Mouse (Mus musculus) spleen, postnatal 14 days (tissue): ENCODE measurements around the gene Pimreg.

Source experiments
- DNase-seq, 2 experiments: peaks; one replicate each; pipeline ENCODE4 v3.0.0; 2021 to 2022; ENCODE audit warnings: low spot score in 2 of 2

The Pimreg gene

GRCm38 (mm10) chr11:72029143-72029542, 12.7 kb upstream of the Pimreg start:
- no peak for DNase-seq

DNA sequence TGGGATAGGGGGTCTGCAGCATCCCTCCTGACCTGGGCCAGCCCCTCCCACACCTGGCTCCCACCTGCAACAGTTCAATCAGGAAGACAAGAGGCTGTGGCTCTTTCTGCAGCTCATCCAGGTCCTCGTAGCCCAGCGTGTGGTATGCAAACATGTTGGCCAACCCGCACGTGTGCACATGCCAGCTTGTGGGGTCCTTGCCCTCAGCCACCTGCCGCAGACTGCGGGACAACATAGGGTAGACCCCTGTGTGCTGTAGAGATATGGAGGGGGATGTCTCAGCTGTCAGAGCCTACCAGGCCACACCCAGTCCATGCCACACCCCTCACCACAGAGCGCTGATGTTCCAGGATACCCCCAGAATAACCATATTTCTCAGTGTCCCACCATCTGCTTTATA, 10.5 kb upstream of the Pimreg start:
- no peak for DNase-seq

DNA sequence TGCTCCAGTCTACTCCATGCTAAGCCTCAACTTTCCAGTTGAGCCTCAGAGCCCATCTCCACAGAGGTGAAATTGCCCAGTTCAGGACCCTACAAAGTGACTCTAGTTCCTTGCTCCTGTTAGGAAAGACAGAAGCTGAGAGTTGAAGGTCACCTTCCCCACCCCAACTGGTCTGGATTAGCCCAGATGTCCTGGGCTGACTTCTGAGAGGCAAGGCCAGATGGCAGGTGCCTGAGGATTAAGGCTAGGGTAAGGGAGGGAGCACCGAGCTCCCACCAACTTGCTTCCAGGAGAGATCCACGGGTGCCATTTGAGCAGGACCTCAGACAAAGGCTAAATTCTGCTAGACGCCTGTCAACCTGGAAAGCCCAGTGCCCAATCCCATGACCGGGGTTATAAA, 9.7 kb upstream of the Pimreg start:
- no peak for DNase-seq

DNA sequence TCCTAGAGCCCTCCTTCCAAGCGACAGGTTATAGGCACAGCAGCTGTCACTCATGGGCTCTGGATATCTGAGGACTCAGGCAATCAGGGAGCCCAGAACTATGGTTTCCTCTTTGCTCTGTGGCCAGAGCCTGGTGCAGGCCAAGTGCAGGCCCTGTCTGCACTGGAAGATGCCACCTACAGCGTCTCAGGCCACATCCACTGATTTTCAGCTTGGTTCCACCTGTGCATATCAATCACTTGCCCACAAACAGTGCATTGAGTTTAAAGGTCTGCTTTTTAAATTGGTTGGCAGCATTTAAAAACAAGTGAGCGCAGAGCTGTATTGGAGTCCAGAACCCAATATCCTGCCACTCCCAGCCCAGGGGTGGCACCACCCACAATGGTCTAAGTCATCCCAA, 9.2 kb upstream of the Pimreg start:
- no peak for DNase-seq

DNA sequence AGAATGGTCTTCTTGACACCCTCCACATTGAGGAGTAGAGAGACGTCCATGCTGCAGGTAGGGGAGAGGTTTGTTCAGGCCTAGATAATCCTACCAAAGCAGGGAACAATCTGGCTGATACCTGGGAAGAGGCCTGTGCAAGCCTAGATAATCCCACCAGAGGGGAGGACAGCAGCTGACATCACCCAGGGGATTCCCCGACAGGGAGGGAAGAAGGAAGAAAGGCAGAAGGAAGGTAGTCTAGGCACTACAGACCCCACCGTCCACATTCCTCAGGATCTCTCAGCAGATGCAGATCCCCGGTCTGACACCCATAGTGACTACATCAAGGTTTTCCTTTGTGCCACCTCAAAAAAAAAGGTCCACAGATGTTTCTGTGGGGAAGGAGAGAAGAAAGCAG, 4.4 kb upstream of the Pimreg start, which contains the start of gene Aipl1:
TSS of gene Aipl1 (minus strand) at position 101 of the 400 bp plus-strand sequence.
- DNase-seq = no peak

DNA sequence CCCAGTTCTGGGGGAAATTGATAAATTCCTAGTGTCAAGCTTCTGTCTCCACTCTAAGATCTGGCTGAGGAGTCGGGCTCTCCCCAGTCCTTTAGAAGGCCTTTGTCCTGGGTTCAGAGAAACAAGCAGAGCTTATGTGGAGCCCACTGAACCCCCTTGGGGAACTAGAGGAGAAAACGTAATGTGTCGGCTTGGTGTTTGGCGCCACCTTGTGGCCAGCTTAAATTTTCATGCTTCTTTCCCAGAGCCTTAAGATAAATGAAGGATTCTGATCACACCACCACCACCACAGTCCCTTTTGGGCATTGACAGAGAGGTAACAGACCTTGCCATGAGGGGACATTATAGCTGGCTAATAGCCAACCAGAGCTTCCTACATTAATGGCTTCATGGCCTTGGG, 3.8 kb upstream of the Pimreg start:
- DNase-seq = peak; percentile 32 to 52

GRCm38 (mm10) chr11:72039599-72040386, 2.0 kb upstream of the Pimreg start:
- no peak for DNase-seq

- DNase-seq = no peak
These were observed 503 bp upstream of the Pimreg start for GRCm38 (mm10) chr11:72041290-72041767.

DNA sequence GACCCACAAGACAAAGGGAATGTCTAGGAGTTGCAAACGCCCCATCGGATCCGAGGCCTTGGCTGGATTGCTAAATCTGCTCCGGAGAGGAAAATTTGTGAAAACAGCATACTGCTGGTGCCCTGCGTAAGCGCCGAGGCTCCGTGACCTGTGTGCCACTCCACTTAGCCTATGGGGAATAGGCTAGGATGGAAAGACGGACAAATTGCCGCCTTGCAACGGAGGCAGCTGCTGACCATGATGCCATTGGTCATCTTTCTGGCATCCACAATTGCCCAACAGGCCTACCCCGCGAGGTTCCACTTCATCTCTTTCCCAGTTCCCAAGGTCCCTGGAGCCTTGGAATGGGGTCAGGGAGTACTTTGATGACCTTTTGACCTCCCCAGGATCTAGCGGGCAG, 799 bp downstream of the Pimreg start:
- DNase-seq = no peak

DNA sequence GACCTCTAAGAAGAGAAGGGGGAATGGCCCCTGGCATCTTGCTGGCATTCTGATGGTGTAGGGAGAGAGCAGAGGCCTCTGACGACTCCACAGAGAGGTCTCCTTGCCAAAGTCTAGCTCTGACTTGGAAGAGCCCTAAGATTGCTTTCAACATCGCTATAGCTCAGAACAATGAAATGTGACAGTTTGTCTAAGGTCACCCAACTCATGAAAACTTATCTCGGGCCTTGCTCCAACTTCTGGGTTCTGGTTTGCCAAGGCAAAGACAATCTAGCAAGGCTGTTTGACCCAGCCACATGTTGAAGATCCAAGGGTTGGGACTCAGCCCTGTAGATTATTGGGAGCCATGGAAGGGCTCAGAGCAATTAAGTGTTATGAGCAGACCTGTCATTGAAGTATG, 2.4 kb downstream of the Pimreg start:
- DNase-seq = no peak

- DNase-seq = no peak
These were observed 6.9 kb downstream of the Pimreg start for GRCm38 (mm10) chr11:72048730-72049129.

GRCm38 (mm10) chr11:72049171-72049759, 7.4 kb downstream of the Pimreg start:
- DNase-seq = no peak

DNA sequence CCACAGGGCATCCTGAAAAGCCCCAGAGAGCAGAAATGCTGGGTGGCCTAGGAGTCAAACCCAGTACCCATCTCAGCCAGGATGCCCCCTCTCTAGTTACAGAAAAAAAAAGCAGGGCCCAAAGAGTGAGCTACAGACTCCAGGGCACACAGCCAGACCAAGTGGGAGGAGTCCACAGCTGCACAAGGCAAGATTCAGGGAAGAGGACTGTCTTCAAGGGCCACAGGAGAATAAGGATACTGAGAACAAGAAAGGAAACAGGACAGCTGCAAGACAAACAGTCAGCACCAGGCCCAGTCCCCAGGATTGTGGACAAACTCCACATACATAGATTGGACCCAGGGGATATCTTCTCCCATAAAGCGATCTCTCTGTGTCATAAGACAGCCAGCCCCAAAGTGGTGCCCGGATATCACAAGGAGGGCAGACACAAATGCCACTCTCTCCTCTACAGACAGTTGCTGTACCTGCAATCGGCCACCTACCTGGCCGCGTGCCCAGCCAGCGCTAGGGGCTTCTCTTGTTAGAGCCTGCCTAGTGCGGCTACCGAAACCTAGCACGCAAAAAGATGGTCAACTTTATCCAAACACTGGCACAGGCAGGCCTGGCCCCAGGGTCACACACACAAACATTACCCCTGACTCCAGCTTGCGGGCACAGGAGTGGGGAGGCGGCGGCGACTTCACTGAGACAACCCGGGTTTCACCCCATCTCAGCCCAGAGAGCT, 8.5 kb downstream of the Pimreg start:
- no peak for DNase-seq

- no peak for DNase-seq
These were observed 9.3 kb downstream of the Pimreg start for GRCm38 (mm10) chr11:72050895-72051858.

DNA sequence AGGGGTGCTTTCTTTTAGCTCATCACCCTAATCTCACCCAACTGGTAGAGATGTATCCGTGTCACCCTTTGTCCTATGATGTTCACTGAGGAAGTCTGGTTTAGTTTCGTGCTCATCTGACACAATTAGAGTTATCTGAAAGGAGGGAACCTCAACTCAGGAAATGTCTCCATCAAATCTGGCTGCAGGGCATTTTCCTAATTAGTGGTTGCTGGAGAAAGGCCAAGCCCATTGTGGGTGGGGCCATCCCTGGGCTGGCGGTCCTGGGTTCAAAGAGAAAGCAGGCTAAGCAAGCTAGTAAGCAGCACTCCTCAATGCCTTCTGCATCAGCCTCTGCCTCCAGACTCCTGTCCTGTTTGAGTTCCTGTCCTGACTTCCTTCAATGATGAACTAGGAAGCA, 10.4 kb downstream of the Pimreg start:
- DNase-seq = no peak

DNA sequence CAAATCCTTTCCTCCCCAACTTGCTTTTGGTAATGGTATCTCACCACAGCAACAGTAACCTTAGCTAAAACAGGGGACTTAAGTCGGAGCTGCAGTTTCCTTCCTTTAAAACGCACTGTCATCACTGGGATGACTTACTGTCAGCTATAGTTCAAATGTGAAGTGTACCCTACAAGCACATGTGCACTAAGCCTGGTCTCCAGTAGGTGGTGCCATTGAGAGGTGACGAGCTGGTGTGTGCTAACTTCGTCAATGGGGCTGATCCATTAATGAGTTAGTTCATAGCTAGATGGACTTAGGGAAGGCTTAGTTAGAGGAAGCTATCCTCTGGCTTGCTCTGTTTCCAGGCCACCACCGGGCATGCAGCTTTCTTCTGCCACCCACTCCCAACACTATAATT, 10.8 kb downstream of the Pimreg start:
- peak in 1 of 2 experiments; percentile 47 for DNase-seq

- no peak for DNase-seq
These were observed 13.3 kb downstream of the Pimreg start for GRCm38 (mm10) chr11:72055176-72055575.

DNA sequence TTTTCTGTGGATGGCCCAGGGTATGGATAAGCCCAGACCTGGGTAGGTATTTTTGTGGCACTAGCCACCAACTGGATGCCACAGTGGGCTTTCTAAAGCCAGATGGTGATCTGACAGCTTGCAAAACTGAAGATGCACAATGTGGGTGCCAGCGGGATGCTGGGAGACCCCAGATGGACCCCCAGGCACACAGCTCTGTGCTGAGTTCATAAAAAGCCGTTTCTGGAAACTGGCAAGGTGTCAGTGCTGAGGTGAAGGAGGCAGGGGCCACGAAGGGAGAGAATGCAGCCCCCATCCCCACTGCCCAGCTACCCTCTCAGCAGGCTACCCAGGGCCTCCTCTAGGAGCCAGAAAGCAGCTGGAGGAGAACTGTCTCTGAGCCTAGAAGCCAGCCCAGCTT, 15.3 kb downstream of the Pimreg start:
- no peak for DNase-seq

GRCm38 (mm10) chr11:72060416-72060815, 18.6 kb downstream of the Pimreg start:
- no peak for DNase-seq

DNA sequence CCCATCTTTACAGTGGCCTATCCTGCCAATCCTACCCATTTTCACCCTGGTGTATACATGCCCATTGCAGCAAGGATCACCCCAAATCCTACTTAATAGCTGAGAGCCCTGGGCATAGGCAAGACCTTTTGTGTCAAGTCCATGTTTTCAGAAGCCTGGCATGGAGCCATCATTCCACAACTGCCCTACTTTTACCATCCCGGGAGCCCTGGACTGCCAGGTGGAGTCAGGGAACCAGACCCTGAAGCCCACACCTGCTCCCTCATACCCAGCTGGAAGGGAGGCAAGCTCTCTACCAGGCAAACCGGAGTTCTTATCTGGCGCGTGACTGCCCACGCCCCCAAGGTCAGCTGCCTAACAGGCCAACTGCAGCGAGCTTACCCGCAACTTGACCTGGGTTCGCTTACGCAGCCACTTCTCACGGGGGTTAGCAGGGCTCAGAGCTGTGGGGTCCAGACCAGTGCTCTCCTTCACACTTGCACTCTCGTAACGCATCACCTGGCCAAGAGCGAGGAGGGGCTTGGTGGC, 19.3 kb downstream of the Pimreg start:
- no peak for DNase-seq

GRCm38 (mm10) chr11:72064414-72064813, 22.6 kb downstream of the Pimreg start:
- DNase-seq = no peak
